20 mouse cellular contexts compared by ENCODE assay signal in genomic region chr14:121263912-121264311, GRCm38 (mm10).
A peak's percentile ranks its signal among the peaks of the same experiment; 100 is the strongest.
DNase-seq lines count a peak whose midpoint lies in the region; ATAC-seq and TF ChIP-seq lines count a peak whose summit lies in the region.
"Had no signal": no experiment of that assay in that cellular context is flagged by ENCODE, and none has a peak within 500 bp of the region (broad histone marks: within the 10 kb centered on the region; RNA-seq: fewer than 3 reads in every experiment).

No protein-coding gene starts in this region.

- H3K36me3 ChIP-seq in heart, adult 2 months (ENCODE audit: control insufficient read depth, insufficient read depth, low read length): no peaks in the 10 kb centered on the region
- peaks cover 5% of the 10 kb centered on the region; the same call in 1 of the 2 replicates for H3K36me3 ChIP-seq in hindbrain, postnatal 0 days (ENCODE audit: insufficient read depth, low read length)
- H3K36me3 ChIP-seq in hindbrain, embryonic 13.5 days: peaks cover 17% of the 10 kb centered on the region
- peaks cover 2% of the 10 kb centered on the region; the same call in 1 of the 2 replicates for H3K36me3 ChIP-seq in lung, embryonic 16.5 days (ENCODE audit: control insufficient read depth, insufficient read depth, low read length)
- H3K36me3 ChIP-seq in stomach, postnatal 0 days (ENCODE audit: control insufficient read depth, insufficient read depth, low read length): 0 out of 2 replicates have a peak, but pooled peaks cover 2% of the 10 kb centered on the region

- intact Hi-C loops in heart, adult 2 months (cut with DNase I): loop anchor here (5.0 to 10.0 kb wide), 2 partner anchors 188 to 321 kb away; no protein-coding TSS in a partner anchor
- intact Hi-C loops in heart, postnatal 14 days (cut with DNase I): no loop called here

- no peak overlapping the region for H3K9ac ChIP-seq in heart, adult 2 months (ENCODE audit: low read depth, low read length)
- no peak overlapping the region for H3K9ac ChIP-seq in hindbrain, postnatal 0 days (replicated peaks; ENCODE audit: low read length)
- no peak overlapping the region for H3K9ac ChIP-seq in hindbrain, embryonic 13.5 days
- H3K9ac ChIP-seq in lung, embryonic 16.5 days (ENCODE audit: low read length): no peak overlapping the region
- H3K9ac ChIP-seq in stomach, postnatal 0 days (ENCODE audit: low read length): no peak overlapping the region
- H3K9ac ChIP-seq: embryonic facial prominence, embryonic 12.5 days; forebrain, embryonic 12.5 days; heart, embryonic 15.5 days; hindbrain, embryonic 15.5 days had no signal

- H3K4me2 ChIP-seq in hindbrain, postnatal 0 days (ENCODE audit: low read depth, low read length): no peak overlapping the region
- H3K4me2 ChIP-seq in hindbrain, embryonic 13.5 days: no peak overlapping the region
- H3K4me2 ChIP-seq in lung, embryonic 16.5 days (ENCODE audit: low read depth, low read length): no peak overlapping the region
- no peak overlapping the region for H3K4me2 ChIP-seq in stomach, postnatal 0 days (replicated peaks; ENCODE audit: low read depth)
- H3K4me2 ChIP-seq: embryonic facial prominence, embryonic 12.5 days; forebrain, embryonic 12.5 days; heart, embryonic 15.5 days; hindbrain, embryonic 15.5 days had no signal

- H3K79me2 ChIP-seq in heart, adult 2 months (replicated peaks; ENCODE audit: control insufficient read depth, insufficient read depth, low read length): no peaks in the 10 kb centered on the region

- no peak for ATAC-seq in hindbrain, postnatal 0 days
- no peak for ATAC-seq in hindbrain, embryonic 13.5 days (ENCODE audit: low FRiP score)
- peak; percentile 37; the same call in 1 of the 2 replicates for ATAC-seq in lung, embryonic 16.5 days (ENCODE audit: low read depth)
- ATAC-seq in stomach, postnatal 0 days (ENCODE audit: low FRiP score, low TSS enrichment): peak; percentile 49
- ATAC-seq: forebrain, embryonic 16.5 days; inflammation-experienced regulatory T-cells, adult 6 months had no signal

- DNase-seq in heart, adult 2 months: no peak
- no peak for DNase-seq in heart, postnatal 14 days
- no peak for DNase-seq in hindbrain, postnatal 0 days (ENCODE audit: low spot score)
- DNase-seq in lung, postnatal 14 days: no peak
- DNase-seq in stomach, postnatal 0 days (ENCODE audit: low spot score): no peak
- DNase-seq in gastrocnemius, adult 18-20 months (ENCODE audit: low spot score): no peak
- DNase-seq: adrenal gland, adult 2 months; adrenal gland, postnatal 25 days; cerebellum, adult 2 months; cerebellum, postnatal 10 days; kidney, adult 18-20 months had no signal

- no peaks in the 10 kb centered on the region for H3K9me3 ChIP-seq in hindbrain, postnatal 0 days (ENCODE audit: low read length)
- H3K9me3 ChIP-seq in hindbrain, embryonic 13.5 days: no peaks in the 10 kb centered on the region
- no peaks in the 10 kb centered on the region for H3K9me3 ChIP-seq in lung, embryonic 16.5 days (ENCODE audit: control insufficient read depth, low read length)
- no peaks in the 10 kb centered on the region for H3K9me3 ChIP-seq in stomach, postnatal 0 days (ENCODE audit: control insufficient read depth, low read length)
- H3K9me3 ChIP-seq: embryonic facial prominence, embryonic 12.5 days; forebrain, embryonic 12.5 days; heart, embryonic 15.5 days; hindbrain, embryonic 10.5 days; hindbrain, embryonic 15.5 days had no signal

- H3K27ac ChIP-seq in heart, adult 2 months: peak overlapping the region; percentile 48
- H3K27ac ChIP-seq in hindbrain, postnatal 0 days: 0 out of 2 replicates have a peak overlapping the region, but pooled peaks have one; percentile 11
- no peak overlapping the region for H3K27ac ChIP-seq in hindbrain, embryonic 13.5 days
- H3K27ac ChIP-seq in lung, embryonic 16.5 days (ENCODE audit: low read length): no peak overlapping the region
- H3K27ac ChIP-seq in stomach, postnatal 0 days (replicated peaks): 0 out of 2 replicates have a peak overlapping the region, but pooled peaks have one; percentile 20
- H3K27ac ChIP-seq: embryonic facial prominence, embryonic 12.5 days; forebrain, embryonic 12.5 days; heart, embryonic 15.5 days; hindbrain, embryonic 10.5 days; hindbrain, embryonic 15.5 days had no signal

- TF ChIP-seq POLR2A in heart, adult 2 months (IDR thresholded peaks at IDR 0.05; ENCODE audit: insufficient read depth, low read depth, low read length): no peak

- 44% methylated on average over 2 of the region's 2 CpGs for WGBS in heart, adult 2 months
- WGBS in hindbrain, postnatal 0 days: 74% methylated on average over 2 of the region's 2 CpGs
- WGBS in hindbrain, embryonic 13.5 days: 83% methylated on average over 2 of the region's 2 CpGs
- WGBS in lung, embryonic 16.5 days: 47% methylated on average over 2 of the region's 2 CpGs
- WGBS in stomach, postnatal 0 days: 59% methylated on average over 2 of the region's 2 CpGs

- no peak for TF ChIP-seq CTCF in heart, adult 2 months (IDR thresholded peaks at IDR 0.05)
- TF ChIP-seq CTCF in hindbrain, postnatal 0 days (IDR thresholded peaks at IDR 0.05; ENCODE audit: low read depth): no peak
- TF ChIP-seq CTCF in stomach, postnatal 0 days (IDR thresholded peaks at IDR 0.05; ENCODE audit: low read depth): no peak

- peaks cover 12% of the 10 kb centered on the region for H3K4me1 ChIP-seq in heart, adult 2 months (ENCODE audit: control insufficient read depth, insufficient read depth, low read length)
- no peaks in the 10 kb centered on the region for H3K4me1 ChIP-seq in hindbrain, postnatal 0 days (ENCODE audit: insufficient read depth, low read length)
- 0 out of 2 replicates have a peak, but pooled peaks cover 3% of the 10 kb centered on the region for H3K4me1 ChIP-seq in hindbrain, embryonic 13.5 days (replicated peaks)
- H3K4me1 ChIP-seq in lung, embryonic 16.5 days (replicated peaks; ENCODE audit: control insufficient read depth, insufficient read depth, low read length): peaks cover 16% of the 10 kb centered on the region
- no peaks in the 10 kb centered on the region for H3K4me1 ChIP-seq in stomach, postnatal 0 days (replicated peaks; ENCODE audit: control insufficient read depth, insufficient read depth)
- H3K4me1 ChIP-seq: forebrain, embryonic 12.5 days; hindbrain, embryonic 15.5 days had no signal

- no peak for TF ChIP-seq EP300 in heart, adult 2 months (IDR thresholded peaks at IDR 0.05; ENCODE audit: insufficient read depth, low read depth, low read length)
- no peak for TF ChIP-seq EP300 in stomach, postnatal 0 days (optimal IDR thresholded peaks at IDR 0.05)

- no peaks in the 10 kb centered on the region for H3K27me3 ChIP-seq in heart, adult 2 months (ENCODE audit: control insufficient read depth, insufficient read depth, low read length)
- H3K27me3 ChIP-seq in hindbrain, postnatal 0 days (ENCODE audit: insufficient read depth, low read length): no peaks in the 10 kb centered on the region
- H3K27me3 ChIP-seq in hindbrain, embryonic 13.5 days: no peaks in the 10 kb centered on the region
- H3K27me3 ChIP-seq in lung, embryonic 16.5 days (ENCODE audit: control insufficient read depth, insufficient read depth, low read depth, low read length): no peaks in the 10 kb centered on the region
- no peaks in the 10 kb centered on the region for H3K27me3 ChIP-seq in stomach, postnatal 0 days (ENCODE audit: control insufficient read depth, insufficient read depth, low read length)
- H3K27me3 ChIP-seq: embryonic facial prominence, embryonic 12.5 days; forebrain, embryonic 12.5 days; heart, embryonic 15.5 days; hindbrain, embryonic 15.5 days had no signal

- no peak overlapping the region for H3K4me3 ChIP-seq in heart, adult 2 months
- H3K4me3 ChIP-seq in hindbrain, postnatal 0 days (ENCODE audit: low read length): no peak overlapping the region
- no peak overlapping the region for H3K4me3 ChIP-seq in hindbrain, embryonic 13.5 days
- H3K4me3 ChIP-seq in lung, embryonic 16.5 days (ENCODE audit: low read length): no peak overlapping the region
- no peak overlapping the region for H3K4me3 ChIP-seq in stomach, postnatal 0 days (ENCODE audit: low read depth, low read length)
- H3K4me3 ChIP-seq: embryonic facial prominence, embryonic 12.5 days; forebrain, embryonic 12.5 days; heart, embryonic 15.5 days; hindbrain, embryonic 10.5 days; hindbrain, embryonic 15.5 days had no signal

Comparison
In these comparisons a context has a peak if more than half of its experiments do, and no peak if none do; other contexts are left out.
1. H3K27ac ChIP-seq: peak in heart, adult 2 months (single experiment), hindbrain, postnatal 0 days (single experiment) and stomach, postnatal 0 days (single experiment); none in hindbrain, embryonic 13.5 days (single experiment) and lung, embryonic 16.5 days (single experiment).
2. ATAC-seq: peak in lung, embryonic 16.5 days (single experiment) and stomach, postnatal 0 days (single experiment); none in hindbrain, postnatal 0 days (single experiment) and hindbrain, embryonic 13.5 days (single experiment).